ENCODE assay signal across 7 mouse cellular contexts in genomic region chr9:102626839-102627225, GRCm38 (mm10). TPM values are rescaled to one million over a fixed set of nuclear protein-coding genes. Genes with fewer than 3 reads are reported as not detected.
DNase-seq lines count a peak whose midpoint lies in the region; ATAC-seq lines count a peak whose summit lies in the region.

No protein-coding gene starts in this region.

- H3K4me2 ChIP-seq in lung, embryonic 16.5 days (ENCODE audit: low read depth, low read length): peak overlapping the region; percentile 59
- H3K4me2 ChIP-seq in embryonic facial prominence, embryonic 14.5 days (ENCODE audit: low read depth, low read length): peak overlapping the region; percentile 67
- H3K4me2 ChIP-seq in limb, embryonic 12.5 days: peak overlapping the region; percentile 65
- H3K4me2 ChIP-seq in stomach, embryonic 14.5 days (replicated peaks; ENCODE audit: low read depth, low read length): peak overlapping the region; percentile 66

- H3K4me3 ChIP-seq in lung, embryonic 16.5 days (ENCODE audit: low read length): peak overlapping the region; percentile 96
- peak overlapping the region; percentile 91 for H3K4me3 ChIP-seq in embryonic facial prominence, embryonic 14.5 days (ENCODE audit: low read depth, low read length)
- H3K4me3 ChIP-seq in limb, embryonic 12.5 days (replicated peaks): peak overlapping the region; percentile 92
- peak overlapping the region; percentile 85 for H3K4me3 ChIP-seq in stomach, embryonic 14.5 days (ENCODE audit: low read depth, low read length)

- H3K9me3 ChIP-seq in lung, embryonic 16.5 days (ENCODE audit: control insufficient read depth, low read length): no peaks in the 10 kb centered on the region
- no peaks in the 10 kb centered on the region for H3K9me3 ChIP-seq in embryonic facial prominence, embryonic 14.5 days (ENCODE audit: control insufficient read depth, low read length)
- no peaks in the 10 kb centered on the region for H3K9me3 ChIP-seq in limb, embryonic 12.5 days
- H3K9me3 ChIP-seq in stomach, embryonic 14.5 days (ENCODE audit: control insufficient read depth, low read depth, low read length): no peaks in the 10 kb centered on the region

- H3K27me3 ChIP-seq in lung, embryonic 16.5 days (ENCODE audit: control insufficient read depth, insufficient read depth, low read depth, low read length): no peaks in the 10 kb centered on the region
- no peaks in the 10 kb centered on the region for H3K27me3 ChIP-seq in embryonic facial prominence, embryonic 14.5 days (replicated peaks; ENCODE audit: control insufficient read depth, insufficient read depth, low read length)
- no peaks in the 10 kb centered on the region for H3K27me3 ChIP-seq in limb, embryonic 12.5 days
- H3K27me3 ChIP-seq in stomach, embryonic 14.5 days (ENCODE audit: control insufficient read depth, insufficient read depth, low read length): no peaks in the 10 kb centered on the region

- no peaks in the 10 kb centered on the region for H3K36me3 ChIP-seq in lung, embryonic 16.5 days (ENCODE audit: control insufficient read depth, insufficient read depth, low read length)
- 0 out of 2 replicates have a peak, but pooled peaks cover 3% of the 10 kb centered on the region for H3K36me3 ChIP-seq in embryonic facial prominence, embryonic 14.5 days (ENCODE audit: control insufficient read depth, insufficient read depth, low read length)
- H3K36me3 ChIP-seq in limb, embryonic 12.5 days: peaks cover 20% of the 10 kb centered on the region; the same call in 1 of the 2 replicates
- H3K36me3 ChIP-seq in stomach, embryonic 14.5 days (ENCODE audit: control insufficient read depth, insufficient read depth, low read length): no peaks in the 10 kb centered on the region; the same call in 1 of the 2 replicates

- no peak for ATAC-seq in lung, embryonic 16.5 days (ENCODE audit: low read depth)
- peak; percentile 5 for ATAC-seq in embryonic facial prominence, embryonic 14.5 days (ENCODE audit: low read depth)
- no peak; the same call in 1 of the 2 replicates for ATAC-seq in limb, embryonic 12.5 days (ENCODE audit: insufficient number of reproducible peaks, insufficient read depth, low FRiP score, low TSS enrichment, low read depth)
- ATAC-seq in stomach, embryonic 14.5 days (ENCODE audit: insufficient number of reproducible peaks, insufficient read depth, low FRiP score, low read depth): no peak

- H3K27ac ChIP-seq in lung, embryonic 16.5 days (ENCODE audit: low read length): peak overlapping the region; percentile 97
- peak overlapping the region; percentile 97 for H3K27ac ChIP-seq in embryonic facial prominence, embryonic 14.5 days (replicated peaks; ENCODE audit: low read depth, low read length)
- peak overlapping the region; percentile 99 for H3K27ac ChIP-seq in limb, embryonic 12.5 days
- peak overlapping the region; percentile 92 for H3K27ac ChIP-seq in stomach, embryonic 14.5 days (ENCODE audit: low read length)

- DNase-seq in lung, postnatal 14 days: no peak
- DNase-seq in embryonic facial prominence, embryonic 14.5 days (ENCODE audit: low spot score): no peak
- DNase-seq in ovary, postnatal 10 days (ENCODE audit: low spot score): no peak
- DNase-seq in cerebellum, adult 9-11 months: no peak

- H3K4me1 ChIP-seq in lung, embryonic 16.5 days (replicated peaks; ENCODE audit: control insufficient read depth, insufficient read depth, low read length): peaks cover 24% of the 10 kb centered on the region
- H3K4me1 ChIP-seq in embryonic facial prominence, embryonic 14.5 days (ENCODE audit: control insufficient read depth, insufficient read depth, low read length): peaks cover 11% of the 10 kb centered on the region
- H3K4me1 ChIP-seq in limb, embryonic 12.5 days (replicated peaks): peaks cover 20% of the 10 kb centered on the region
- peaks cover 9% of the 10 kb centered on the region; the same call in 1 of the 2 replicates for H3K4me1 ChIP-seq in stomach, embryonic 14.5 days (ENCODE audit: control insufficient read depth, insufficient read depth, low read length)

- H3K9ac ChIP-seq in lung, embryonic 16.5 days (ENCODE audit: low read length): peak overlapping the region; percentile 99
- H3K9ac ChIP-seq in embryonic facial prominence, embryonic 14.5 days (ENCODE audit: low read depth, low read length): peak overlapping the region; percentile 99
- peak overlapping the region; percentile 99 for H3K9ac ChIP-seq in limb, embryonic 12.5 days (replicated peaks)
- H3K9ac ChIP-seq in stomach, embryonic 14.5 days (replicated peaks; ENCODE audit: low read depth, low read length): peak overlapping the region; percentile 94

- under 1% methylated on average over 9 of the region's 9 CpGs for WGBS in lung, embryonic 16.5 days
- under 1% methylated on average over 9 of the region's 9 CpGs for WGBS in embryonic facial prominence, embryonic 14.5 days
- whole genome bisulfite sequencing in limb, embryonic 12.5 days: under 1% methylated on average over 9 of the region's 9 CpGs
- WGBS in stomach, embryonic 14.5 days: under 1% methylated on average over 9 of the region's 9 CpGs

RNA-seq across cellular contexts. Expression of gene Cep63, which starts 0.5 kb away (rescaled TPM):
- polyA plus RNA-seq in lung, embryonic 16.5 days (2015; fragmentation: Nextera tagmentation; extraction: Ambion mirVana): 55.4 and 58.8 TPM in 2 replicates
- polyA plus RNA-seq in embryonic facial prominence, embryonic 14.5 days (2014; fragmentation: Nextera tagmentation; extraction: Ambion mirVana): 40.7 and 47.0 TPM in 2 replicates
- polyA plus RNA-seq in limb, embryonic 12.5 days (2016; fragmentation: Nextera tagmentation; extraction: Ambion mirVana): 52.6 and 53.7 TPM in 2 replicates
- 42.7 and 46.4 TPM in 2 replicates for polyA plus RNA-seq in stomach, embryonic 14.5 days (2014; fragmentation: Nextera tagmentation; extraction: Ambion mirVana)

RNA-seq across cellular contexts. Expression of gene Anapc13, which starts 0.7 kb away (rescaled TPM):
- 196 and 198 TPM in 2 replicates for polyA plus RNA-seq in lung, embryonic 16.5 days (2015; fragmentation: Nextera tagmentation; extraction: Ambion mirVana)
- polyA plus RNA-seq in embryonic facial prominence, embryonic 14.5 days (2014; fragmentation: Nextera tagmentation; extraction: Ambion mirVana): 175 and 190 TPM in 2 replicates
- polyA plus RNA-seq in limb, embryonic 12.5 days (2016; fragmentation: Nextera tagmentation; extraction: Ambion mirVana): 196 and 209 TPM in 2 replicates
- 209 and 226 TPM in 2 replicates for polyA plus RNA-seq in stomach, embryonic 14.5 days (2014; fragmentation: Nextera tagmentation; extraction: Ambion mirVana)
